Mouse (Mus musculus) thymus, adult 2 months (tissue): Measurements from ENCODE around the gene Sema3c.

ENCODE experiments used
- CTCF ChIP-seq: fragments of 200-500 bp; IDR thresholded peaks from 2 replicates; pipeline ENCODE4 v1.5.1; 2012; ENCODE audit warnings: mild to moderate bottlenecking, control low read depth, low read length, moderate library complexity, borderline replicate concordance; ENCODE audit not compliant: control insufficient read depth, poor library complexity, insufficient read depth; ENCODE audit errors: extremely low read depth
- POLR2A ChIP-seq: fragments of 200-500 bp; IDR thresholded peaks from 2 replicates; pipeline ENCODE4 v1.6.1; 2012; ENCODE audit warnings: mild to moderate bottlenecking, low read length, control low read depth, moderate library complexity; ENCODE audit not compliant: control insufficient read depth, poor library complexity, insufficient read depth; ENCODE audit errors: extremely low read depth

- TF ChIP-seq CTCF: no peak
- TF ChIP-seq POLR2A: no peak
These were observed 54.5 kb downstream of the Sema3c start for GRCm38 (mm10) chr5:17628606-17629005.
